Mouse (Mus musculus) liver, embryonic 11.5 days (tissue): ENCODE results near the gene Ctcf. TPM values are rescaled to one million over a fixed set of nuclear protein-coding genes. Genes with fewer than 3 reads are reported as not detected.

Experiments used
- ATAC-seq: fragments of 200-750 bp; cut with Nextera tagmentation; replicated peaks from 2 replicates; pipeline ENCODE4 v1.8.0; 2017; ENCODE audit warnings: moderate number of reproducible peaks, mild to moderate bottlenecking, moderate TSS enrichment, moderate library complexity; ENCODE audit not compliant: low FRiP score
- DNase-seq: peaks from one replicate; pipeline ENCODE4 v3.0.0-alpha.2; 2017; ENCODE audit warnings: low spot score
- H3K27ac ChIP-seq: fragments of 300-500 bp; sonication (generic); 2 replicates; pipeline ENCODE4 v1.5.1; 2014; ENCODE audit warnings: mild to moderate bottlenecking, low read depth, low read length, control low read depth
- H3K27me3 ChIP-seq: fragments of 300-500 bp; sonication (generic); replicated peaks from 2 replicates; pipeline ENCODE4 v1.6.1; 2014; ENCODE audit warnings: low read length, mixed read lengths; ENCODE audit not compliant: control insufficient read depth, insufficient read depth
- H3K36me3 ChIP-seq: fragments of 300-500 bp; sonication (generic); 2 replicates; pipeline ENCODE4 v1.6.1; 2014; ENCODE audit warnings: mild to moderate bottlenecking, low read length, moderate library complexity, mixed read lengths; ENCODE audit not compliant: control insufficient read depth, insufficient read depth
- H3K4me1 ChIP-seq: fragments of 300-500 bp; sonication (generic); replicated peaks from 2 replicates; pipeline ENCODE4 v1.6.1; 2014; ENCODE audit warnings: low read length, mixed read lengths; ENCODE audit not compliant: control insufficient read depth, insufficient read depth
- H3K4me2 ChIP-seq: fragments of 300-500 bp; sonication (generic); 2 replicates; pipeline ENCODE4 v1.6.1; 2014; ENCODE audit warnings: mild to moderate bottlenecking, control low read depth, moderate library complexity
- H3K4me3 ChIP-seq: fragments of 300-500 bp; sonication (generic); 2 replicates; pipeline ENCODE4 v1.5.1; 2014; ENCODE audit warnings: low read depth, low read length, control low read depth
- H3K9ac ChIP-seq: fragments of 300-500 bp; sonication (generic); 2 replicates; pipeline ENCODE4 v1.6.1; 2014; ENCODE audit warnings: low read depth, low read length, control low read depth
- H3K9me3 ChIP-seq: fragments of 300-500 bp; sonication (generic); 2 replicates; pipeline ENCODE4 v1.6.1; 2016; ENCODE audit warnings: low read length, inconsistent platforms, mixed read lengths; ENCODE audit not compliant: control insufficient read depth
- WGBS: fragments of 180-500 bp; shearing (Covaris S2); extraction: QIAGEN DNeasy Blood & Tissue Kit; methylation state at CpG from one replicate; pipeline ENCODE4 v1.1.7; 2014; 5-methylcytosine and 5-hydroxymethylcytosine counted together
- polyA plus RNA-seq: library from polyadenylated mRNA; unstranded; fragments of >200 nt; fragmentation: Nextera tagmentation; extraction: Ambion mirVana; gene quantifications from 2 replicates; pipeline ENCODE4 v1.2.1, GENCODE M21; 2014

Gene Ctcf
- polyA plus RNA-seq, 1 experiment from 2014 or later = 79.0 TPM

DNA sequence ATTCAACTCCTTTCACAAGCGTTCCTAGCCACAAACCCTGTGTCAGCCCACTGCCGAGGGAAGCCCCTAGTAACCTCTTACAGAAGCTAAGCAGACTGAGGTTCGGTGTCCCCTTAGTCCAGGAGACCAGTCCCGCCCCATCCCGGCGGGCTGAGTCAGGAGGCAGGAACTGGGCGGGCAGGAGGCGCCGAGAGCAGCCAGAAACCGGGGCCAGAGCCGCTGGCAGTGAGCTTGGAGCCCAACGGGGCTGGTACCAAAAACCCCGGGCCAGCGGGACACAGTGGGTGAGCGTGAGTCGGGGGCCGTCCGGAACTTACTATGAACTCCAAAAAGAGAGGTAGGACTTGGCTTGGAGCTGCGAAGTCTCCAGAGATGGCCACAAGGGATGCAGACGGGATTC, 23.3 kb upstream of the Ctcf start:
- WGBS = 8% methylated on average over 20 of the region's 20 CpGs
- H3K4me2 ChIP-seq = peak overlapping the region; percentile 93
- H3K9me3 ChIP-seq = no peaks in the 10 kb centered on the region
- H3K27ac ChIP-seq = no peak overlapping the region
- peak overlapping the region; percentile 39 for H3K4me3 ChIP-seq
- H3K9ac ChIP-seq = no peak overlapping the region
- DNase-seq (peak; percentile 46), ATAC-seq (no peak)
- H3K36me3 ChIP-seq = peaks cover 21% of the 10 kb centered on the region
- peaks cover 49% of the 10 kb centered on the region for H3K4me1 ChIP-seq
- H3K27me3 ChIP-seq = peaks cover 7% of the 10 kb centered on the region; the same call in 1 of the 2 replicates

DNA sequence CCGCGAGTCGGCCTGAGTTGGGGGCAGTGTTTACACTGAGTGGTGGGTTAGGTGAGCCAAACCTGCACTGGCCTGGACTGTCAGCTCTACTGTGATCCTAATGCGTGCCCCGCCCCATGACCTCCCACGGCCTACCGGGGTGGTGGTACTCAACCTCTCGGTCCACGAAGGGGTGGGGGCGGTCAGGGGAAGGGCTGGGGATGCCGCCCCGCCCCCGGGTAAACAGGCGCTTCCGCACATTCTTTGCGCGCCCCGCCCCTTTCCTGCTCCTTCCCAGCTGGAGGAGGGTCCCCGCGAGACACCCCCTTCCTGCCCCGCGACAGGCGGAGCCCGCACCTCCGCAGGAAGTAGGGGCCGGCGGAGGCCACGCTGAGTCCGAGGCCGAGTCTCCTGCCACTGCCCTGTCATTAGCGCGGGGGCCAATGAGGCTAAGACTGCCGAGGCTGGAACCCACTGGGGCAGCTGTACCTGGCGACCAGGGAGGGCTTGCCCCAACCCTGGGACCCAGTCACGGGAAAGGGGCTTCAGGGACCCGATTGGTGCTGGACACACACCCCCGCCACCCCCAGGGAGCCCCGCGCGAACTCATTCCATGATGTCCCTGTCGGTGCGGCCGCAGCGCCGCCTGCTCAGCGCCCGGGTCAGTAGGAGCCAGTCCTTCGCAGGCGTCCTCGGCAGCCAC, 22.4 kb upstream of the Ctcf start:
- H3K27ac ChIP-seq = no peak overlapping the region
- peaks cover 29% of the 10 kb centered on the region for H3K36me3 ChIP-seq
- peak overlapping the region; percentile 55 for H3K4me3 ChIP-seq
- peaks cover 43% of the 10 kb centered on the region for H3K4me1 ChIP-seq
- ATAC-seq (peak; percentile 16; the same call in 1 of the 2 replicates), DNase-seq (peak; percentile 68)
- peak overlapping the region; percentile 48 for H3K9ac ChIP-seq
- H3K4me2 ChIP-seq = peak overlapping the region; percentile 93
- no peaks in the 10 kb centered on the region for H3K9me3 ChIP-seq
- 11% methylated on average over 50 of the region's 50 CpGs for WGBS
- peaks cover 7% of the 10 kb centered on the region; the same call in 1 of the 2 replicates for H3K27me3 ChIP-seq

DNA sequence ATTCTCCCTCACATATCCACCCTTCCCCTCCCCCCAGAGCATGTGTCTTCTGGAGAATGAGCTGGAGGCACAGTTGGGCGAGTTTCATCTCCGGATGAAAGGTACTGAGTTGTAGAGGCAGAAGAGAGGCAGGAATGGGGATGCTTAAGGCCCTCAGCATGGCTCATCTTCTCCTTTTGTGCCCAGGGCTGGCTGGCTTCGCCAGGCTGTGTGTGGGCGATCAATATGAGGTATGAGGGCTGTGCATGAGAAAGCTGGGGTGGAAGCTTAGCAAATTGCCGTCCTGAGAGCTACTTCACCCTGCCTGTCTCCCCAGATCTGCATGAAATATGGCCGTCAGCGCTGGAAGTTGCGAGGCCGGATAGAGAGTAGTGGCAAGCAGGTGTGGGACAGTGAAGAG, 20.4 kb upstream of the Ctcf start:
- H3K4me3 ChIP-seq = no peak overlapping the region

DNA sequence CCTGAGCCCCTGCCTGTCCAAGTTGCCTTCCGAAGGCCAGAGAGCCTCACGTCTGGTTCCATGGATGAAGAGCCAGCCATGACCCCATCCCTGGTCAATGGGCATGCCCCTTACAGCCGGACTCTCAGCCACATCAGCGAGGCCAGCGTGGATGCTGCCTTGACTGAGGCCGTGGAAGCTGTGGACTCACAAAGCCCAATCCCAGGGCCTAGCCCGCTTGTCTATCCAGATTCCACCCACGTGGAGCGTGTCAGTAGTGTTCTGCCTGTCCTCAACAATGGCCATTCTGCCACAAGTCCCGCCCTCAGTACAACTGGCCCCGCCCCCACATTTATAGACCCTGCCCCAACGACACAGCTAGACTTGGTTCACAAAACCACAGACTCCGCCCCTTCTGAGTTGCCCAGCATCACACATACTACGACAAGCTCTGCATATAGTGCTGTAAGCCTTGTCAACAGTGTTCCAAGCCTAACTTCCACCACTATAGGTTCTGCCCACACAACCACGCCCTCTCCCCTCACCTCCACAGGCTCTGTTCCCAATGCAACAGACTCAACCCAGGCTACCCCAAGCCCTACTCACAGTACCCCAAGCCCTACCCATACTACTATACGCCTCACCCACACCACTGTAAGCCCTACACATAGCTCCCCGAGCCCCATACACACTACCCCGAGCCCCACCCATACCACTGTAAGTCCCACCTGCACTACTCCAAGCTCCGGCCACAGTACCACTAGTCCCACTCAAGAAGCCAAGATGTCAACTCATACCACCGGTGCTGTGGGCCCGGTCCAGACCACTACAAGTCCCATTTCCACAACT, 18.7 kb upstream of the Ctcf start:
- H3K4me3 ChIP-seq = no peak overlapping the region
- no peaks in the 10 kb centered on the region for H3K9me3 ChIP-seq
- peaks cover 50% of the 10 kb centered on the region for H3K36me3 ChIP-seq
- H3K4me1 ChIP-seq = peaks cover 22% of the 10 kb centered on the region
- DNase-seq = no peak
- no peak overlapping the region for H3K27ac ChIP-seq
- no peak overlapping the region for H3K4me2 ChIP-seq
- ATAC-seq = no peak
- peaks cover 2% of the 10 kb centered on the region; the same call in 1 of the 2 replicates for H3K27me3 ChIP-seq
- H3K9ac ChIP-seq = no peak overlapping the region
- WGBS = 81% methylated on average over 21 of the region's 21 CpGs

More for the DNA sequence above, 20.4 kb upstream of the Ctcf start:
- no peak overlapping the region for H3K27ac ChIP-seq
- 92% methylated on average over 9 of the region's 9 CpGs for WGBS
- H3K36me3 ChIP-seq = peaks cover 43% of the 10 kb centered on the region
- H3K9me3 ChIP-seq = no peaks in the 10 kb centered on the region
- ATAC-seq = no peak
- H3K27me3 ChIP-seq = peaks cover 7% of the 10 kb centered on the region; the same call in 1 of the 2 replicates
- peaks cover 32% of the 10 kb centered on the region for H3K4me1 ChIP-seq
- no peak overlapping the region for H3K9ac ChIP-seq
- H3K4me2 ChIP-seq = no peak overlapping the region
- DNase-seq = no peak

DNA sequence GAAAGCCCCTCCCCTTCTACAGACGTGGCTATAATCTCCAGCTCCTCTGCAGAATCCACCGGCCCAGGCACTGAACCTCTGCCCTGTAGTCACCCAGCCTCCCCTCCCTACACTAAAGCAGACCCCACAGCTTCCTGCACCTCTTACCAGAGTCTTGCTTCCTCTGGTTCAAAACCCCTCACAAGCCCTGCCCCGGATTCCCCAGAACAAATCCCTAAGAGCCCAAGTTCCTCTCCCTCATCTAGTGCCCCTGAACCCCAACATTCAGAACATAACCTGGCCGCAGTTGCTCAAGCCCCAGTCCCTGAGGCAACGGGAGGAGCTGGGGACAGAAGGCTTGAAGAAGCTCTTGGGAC, 18.1 kb upstream of the Ctcf start:
- Histone ChIP-seq H3K27ac (no peak overlapping the region), H3K4me2 (no peak overlapping the region), H3K36me3 (peaks cover 52% of the 10 kb centered on the region), H3K9me3 (no peaks in the 10 kb centered on the region), H3K4me3 (no peak overlapping the region), H3K4me1 (peaks cover 24% of the 10 kb centered on the region), H3K27me3 (no peaks in the 10 kb centered on the region), H3K9ac (no peak overlapping the region)
- 90% methylated on average over 5 of the region's 5 CpGs for WGBS
- ATAC-seq = no peak
- no peak for DNase-seq

DNA sequence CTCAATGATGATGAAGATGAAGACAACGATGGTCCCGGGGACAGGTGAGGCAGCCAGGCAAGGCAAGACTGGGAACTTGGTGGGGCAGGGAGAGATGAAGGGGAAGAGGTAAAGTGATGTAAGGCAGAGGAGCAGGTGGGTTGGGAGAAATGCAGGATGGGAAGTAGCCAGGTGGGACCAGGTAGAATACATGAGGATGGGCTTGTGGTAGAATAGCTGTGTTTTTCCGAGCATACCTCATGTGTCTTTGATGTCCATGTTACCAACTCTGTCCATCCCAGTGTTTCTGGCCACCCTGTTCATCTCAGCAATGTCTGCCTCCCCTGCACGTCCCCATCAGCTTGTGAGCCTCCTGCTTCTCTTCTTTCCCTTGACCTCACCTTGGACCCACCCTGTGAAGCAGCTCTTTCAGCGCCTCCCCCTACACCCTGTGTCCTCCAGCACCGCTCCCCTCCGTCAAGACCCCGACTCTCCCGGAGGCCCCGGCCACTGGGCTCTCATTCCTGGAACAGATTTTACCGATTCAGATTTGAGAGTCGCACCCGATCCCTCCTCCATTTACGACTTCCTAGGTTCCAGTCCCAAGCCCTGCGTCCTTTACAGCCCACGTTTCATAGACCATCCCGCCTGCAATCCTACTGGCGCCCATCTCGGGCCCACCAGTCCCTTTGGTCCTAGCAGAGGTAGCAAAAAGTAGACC, 17.3 kb upstream of the Ctcf start:
- peaks cover 21% of the 10 kb centered on the region for H3K4me1 ChIP-seq
- no peak for ATAC-seq

DNA sequence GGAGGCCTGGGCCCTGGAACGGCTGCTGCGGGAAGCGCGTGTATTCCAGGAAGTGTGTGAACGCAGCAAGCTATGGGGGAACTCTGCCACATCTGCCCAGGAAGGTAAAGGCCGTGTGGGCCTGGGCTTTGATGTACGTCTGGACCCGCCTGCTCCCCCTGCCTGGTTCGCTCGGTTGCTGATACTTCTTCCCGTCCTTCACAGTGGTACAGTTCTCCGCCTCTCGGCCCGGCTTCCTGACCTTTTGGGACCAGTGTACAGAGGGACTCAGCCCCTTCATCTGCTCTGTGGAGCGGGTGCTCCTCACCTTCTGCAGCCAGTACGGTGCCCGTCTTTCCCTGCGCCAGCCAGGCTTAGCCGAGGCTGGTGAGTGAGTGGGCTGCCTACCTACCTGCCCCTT, 16.2 kb upstream of the Ctcf start:
- ATAC-seq (no peak), DNase-seq (no peak)
- H3K27me3 ChIP-seq = no peaks in the 10 kb centered on the region
- no peak overlapping the region for H3K27ac ChIP-seq
- H3K9ac ChIP-seq = no peak overlapping the region
- H3K4me1 ChIP-seq = peaks cover 14% of the 10 kb centered on the region
- H3K4me3 ChIP-seq = no peak overlapping the region
- H3K9me3 ChIP-seq = no peaks in the 10 kb centered on the region
- 89% methylated on average over 19 of the region's 19 CpGs for WGBS
- peaks cover 53% of the 10 kb centered on the region for H3K36me3 ChIP-seq
- no peak overlapping the region for H3K4me2 ChIP-seq

More for the DNA sequence above, 17.3 kb upstream of the Ctcf start:
- 90% methylated on average over 19 of the region's 19 CpGs for WGBS
- Histone ChIP-seq H3K27ac (no peak overlapping the region), H3K4me3 (no peak overlapping the region), H3K36me3 (peaks cover 53% of the 10 kb centered on the region), H3K4me2 (no peak overlapping the region), H3K9me3 (no peaks in the 10 kb centered on the region), H3K9ac (no peak overlapping the region), H3K27me3 (no peaks in the 10 kb centered on the region)
- no peak for DNase-seq

DNA sequence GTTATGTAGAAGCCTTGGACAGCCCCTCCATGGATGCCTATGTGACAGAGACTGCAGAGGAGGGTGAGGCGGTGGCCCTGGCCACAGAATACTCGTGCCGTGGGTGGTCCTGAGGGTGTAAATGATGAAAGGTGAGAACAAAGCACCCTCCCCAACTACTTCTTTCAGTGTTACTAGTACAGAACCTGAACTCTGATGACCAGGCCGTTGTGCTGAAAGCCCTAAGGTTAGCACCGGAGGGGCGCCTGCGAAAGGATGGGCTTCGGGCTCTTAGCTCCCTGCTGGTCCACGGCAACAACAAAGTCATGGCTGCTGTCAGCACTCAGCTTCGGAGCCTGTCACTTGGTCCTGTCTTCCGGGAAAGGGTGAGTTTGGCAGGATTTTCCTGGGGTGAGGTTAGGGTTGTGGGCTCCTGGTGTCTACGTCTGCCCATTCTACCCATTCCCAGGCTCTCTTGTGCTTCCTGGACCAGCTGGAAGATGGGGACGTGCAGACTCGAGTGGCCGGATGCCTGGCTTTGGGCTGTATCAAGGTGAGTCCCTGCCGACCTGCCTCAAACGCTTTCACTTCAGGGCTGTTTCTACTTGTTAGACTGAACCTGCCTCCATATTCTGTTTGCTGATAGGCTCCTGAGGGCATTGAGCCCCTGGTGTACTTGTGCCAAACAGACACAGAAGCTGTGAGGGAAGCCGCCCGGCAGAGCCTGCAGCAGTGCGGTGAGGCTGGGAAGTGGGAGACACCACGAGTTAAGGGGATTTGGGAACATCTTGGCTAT, 15.2 kb upstream of the Ctcf start:
- WGBS = 90% methylated on average over 21 of the region's 21 CpGs
- H3K4me3 ChIP-seq = no peak overlapping the region
- ATAC-seq (no peak), DNase-seq (no peak)
- no peak overlapping the region for H3K9ac ChIP-seq
- H3K27ac ChIP-seq = no peak overlapping the region
- H3K27me3 ChIP-seq = no peaks in the 10 kb centered on the region
- H3K9me3 ChIP-seq = no peaks in the 10 kb centered on the region
- no peak overlapping the region for H3K4me2 ChIP-seq
- peaks cover 14% of the 10 kb centered on the region for H3K4me1 ChIP-seq
- peaks cover 47% of the 10 kb centered on the region for H3K36me3 ChIP-seq
